In the genomic region with DNA sequence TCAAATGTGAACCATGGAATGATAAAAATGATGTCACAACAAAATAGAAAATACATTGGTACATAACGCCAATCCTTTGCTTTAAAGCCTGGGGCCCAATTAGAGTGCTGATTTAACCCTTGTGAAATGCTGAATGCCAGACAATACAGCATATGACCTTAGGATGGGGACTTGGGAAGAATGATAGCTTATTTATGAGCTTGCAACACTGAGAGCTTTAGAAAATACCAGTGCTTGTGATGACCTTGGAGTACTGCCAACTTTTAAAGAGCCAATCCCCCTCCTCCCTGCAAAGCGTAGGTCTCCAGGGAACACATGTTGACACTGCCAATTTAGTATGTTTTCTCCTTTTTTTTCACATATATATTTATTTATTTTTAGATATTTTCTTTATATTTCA, we compare ENCODE assay signal across 19 mouse cellular contexts. TPM values are rescaled to one million over a fixed set of nuclear protein-coding genes. Genes with fewer than 3 reads are reported as not detected.
DNase-seq lines count a peak whose midpoint lies in the region; ATAC-seq and TF ChIP-seq lines count a peak whose summit lies in the region.
"Had no signal": no experiment of that assay in that cellular context is flagged by ENCODE, and none has a peak within 500 bp of the region (broad histone marks: within the 10 kb centered on the region; RNA-seq: fewer than 3 reads in every experiment).

No protein-coding gene starts in this region.

- DNase-seq in adrenal gland, adult (ENCODE audit: inconsistent age in 2 of 2, low spot score in 1 of 2) = peak; percentile 50 to 80
- no peak for DNase-seq in adrenal gland, adult 18-20 months (ENCODE audit: low spot score in 2 of 2)
- DNase-seq in kidney, postnatal 0 days (ENCODE audit: low spot score) = peak; percentile 55
- DNase-seq in kidney, postnatal 4 days = no peak
- DNase-seq in midbrain, embryonic 14.5 days = peak; percentile 42
- peak; percentile 45 to 46 for DNase-seq in adrenal gland, postnatal 36 days
- DNase-seq in gastrocnemius, adult 8-10 months (ENCODE audit: low spot score in 2 of 2) = no peak
- DNase-seq: cerebellum, adult 9-10 months; forebrain, postnatal 0 days; heart, postnatal 36 days; kidney, adult 8-10 months; liver, embryonic 13.5 days; right cerebral cortex, postnatal 25 days had no signal

- TF ChIP-seq CTCF in kidney, postnatal 0 days (IDR thresholded peaks at IDR 0.05; ENCODE audit: low read depth) = no peak

- H3K4me2 ChIP-seq in kidney, postnatal 0 days (ENCODE audit: low read length) = no peak overlapping the region
- H3K4me2 ChIP-seq in midbrain, embryonic 14.5 days (ENCODE audit: low read length) = no peak overlapping the region
- no peak overlapping the region for H3K4me2 ChIP-seq in midbrain, embryonic 15.5 days
- H3K4me2 ChIP-seq: hindbrain, embryonic 14.5 days; limb, embryonic 13.5 days; liver, embryonic 13.5 days; midbrain, embryonic 11.5 days; neural tube, embryonic 12.5 days had no signal

- WGBS in kidney, postnatal 0 days = 57% methylated on average over 2 of the region's 2 CpGs
- 67% methylated on average over 2 of the region's 2 CpGs for WGBS in midbrain, embryonic 14.5 days
- WGBS in midbrain, embryonic 15.5 days = 72% methylated on average over 2 of the region's 2 CpGs

- peaks cover 47% of the 10 kb centered on the region; the same call in 1 of the 2 replicates for H3K36me3 ChIP-seq in kidney, postnatal 0 days (ENCODE audit: insufficient read depth, low read length)
- H3K36me3 ChIP-seq in midbrain, embryonic 14.5 days (ENCODE audit: control insufficient read depth, insufficient read depth, low read length) = peaks cover 87% of the 10 kb centered on the region
- peaks cover 52% of the 10 kb centered on the region; the same call in 1 of the 2 replicates for H3K36me3 ChIP-seq in midbrain, embryonic 15.5 days (replicated peaks)

- no peaks in the 10 kb centered on the region for H3K4me1 ChIP-seq in kidney, postnatal 0 days (replicated peaks; ENCODE audit: insufficient read depth, low read length)
- no peaks in the 10 kb centered on the region for H3K4me1 ChIP-seq in midbrain, embryonic 14.5 days (ENCODE audit: control insufficient read depth, insufficient read depth, low read length)
- H3K4me1 ChIP-seq in midbrain, embryonic 15.5 days = no peaks in the 10 kb centered on the region
- H3K4me1 ChIP-seq: embryonic facial prominence, embryonic 10.5 days; limb, embryonic 13.5 days; neural tube, embryonic 12.5 days had no signal

- H3K27ac ChIP-seq in kidney, postnatal 0 days = no peak overlapping the region
- no peak overlapping the region for H3K27ac ChIP-seq in midbrain, embryonic 14.5 days (replicated peaks; ENCODE audit: low read depth, low read length)
- H3K27ac ChIP-seq in midbrain, embryonic 15.5 days = no peak overlapping the region
- H3K27ac ChIP-seq: embryonic facial prominence, embryonic 10.5 days; hindbrain, embryonic 14.5 days; limb, embryonic 13.5 days; liver, embryonic 13.5 days; neural tube, embryonic 12.5 days had no signal

- no peaks in the 10 kb centered on the region for H3K27me3 ChIP-seq in kidney, postnatal 0 days (ENCODE audit: insufficient read depth, low read length)
- no peaks in the 10 kb centered on the region for H3K27me3 ChIP-seq in midbrain, embryonic 14.5 days (ENCODE audit: control insufficient read depth, insufficient read depth, low read length)
- H3K27me3 ChIP-seq in midbrain, embryonic 15.5 days (replicated peaks) = no peaks in the 10 kb centered on the region
- H3K27me3 ChIP-seq: limb, embryonic 13.5 days; liver, embryonic 13.5 days; neural tube, embryonic 12.5 days had no signal

- ATAC-seq in kidney, postnatal 0 days (replicated peaks; ENCODE audit: low FRiP score, low read depth) = no peak
- ATAC-seq in midbrain, embryonic 14.5 days (ENCODE audit: low FRiP score, low TSS enrichment) = no peak
- ATAC-seq in midbrain, embryonic 15.5 days (replicated peaks) = no peak
- ATAC-seq: forebrain, postnatal 0 days had no signal

- H3K4me3 ChIP-seq in kidney, postnatal 0 days (replicated peaks; ENCODE audit: low read depth, low read length) = no peak overlapping the region
- no peak overlapping the region for H3K4me3 ChIP-seq in midbrain, embryonic 14.5 days (replicated peaks; ENCODE audit: low read depth, low read length)
- H3K4me3 ChIP-seq in midbrain, embryonic 15.5 days = no peak overlapping the region
- H3K4me3 ChIP-seq: embryonic facial prominence, embryonic 10.5 days; limb, embryonic 13.5 days; liver, embryonic 13.5 days; neural tube, embryonic 12.5 days had no signal

- no peak overlapping the region for H3K9ac ChIP-seq in kidney, postnatal 0 days (ENCODE audit: low read depth, low read length)
- no peak overlapping the region for H3K9ac ChIP-seq in midbrain, embryonic 14.5 days (replicated peaks; ENCODE audit: low read length)
- no peak overlapping the region for H3K9ac ChIP-seq in midbrain, embryonic 15.5 days
- H3K9ac ChIP-seq: forebrain, postnatal 0 days; hindbrain, embryonic 14.5 days; limb, embryonic 13.5 days; liver, embryonic 13.5 days; neural tube, embryonic 12.5 days had no signal

- no peaks in the 10 kb centered on the region for H3K9me3 ChIP-seq in kidney, postnatal 0 days (replicated peaks; ENCODE audit: low read length)
- no peaks in the 10 kb centered on the region for H3K9me3 ChIP-seq in midbrain, embryonic 14.5 days (ENCODE audit: control insufficient read depth, low read length)
- H3K9me3 ChIP-seq in midbrain, embryonic 15.5 days = no peaks in the 10 kb centered on the region
- H3K9me3 ChIP-seq: embryonic facial prominence, embryonic 10.5 days; limb, embryonic 13.5 days; liver, embryonic 13.5 days; neural tube, embryonic 12.5 days had no signal

RNA-seq across cellular contexts. Expression of a gene that starts 36.7 kb away (rescaled TPM):
- total RNA-seq in adrenal gland, adult 18-20 months (2021) = 10 to 100 TPM; 38.3 to 41.4 TPM
- polyA plus RNA-seq in kidney, postnatal 0 days (2015; fragmentation: Nextera tagmentation; extraction: Ambion mirVana) = 48.0 and 53.7 TPM in 2 replicates
- 106 and 107 TPM in 2 replicates for polyA plus RNA-seq in midbrain, embryonic 14.5 days (2014; fragmentation: Nextera tagmentation; extraction: Ambion mirVana)
- polyA plus RNA-seq in midbrain, embryonic 15.5 days (2015; fragmentation: Nextera tagmentation; extraction: Ambion mirVana) = 100 and 113 TPM in 2 replicates
- total RNA-seq in adrenal gland, postnatal 36 days (2021) = 10 to 100 TPM; 34.1 to 38.3 TPM
- 10 to 100 TPM; 13.5 to 19.2 (median 16.7) TPM for total RNA-seq in gastrocnemius, adult 8-10 months (2022)

RNA-seq across cellular contexts. Expression of a gene that starts 48.4 kb away (rescaled TPM):
- total RNA-seq in adrenal gland, adult 18-20 months (2021) = 10 to 100 TPM; 19.8 to 22.2 TPM
- 22.5 and 24.8 TPM in 2 replicates for polyA plus RNA-seq in kidney, postnatal 0 days (2015; fragmentation: Nextera tagmentation; extraction: Ambion mirVana)
- polyA plus RNA-seq in midbrain, embryonic 14.5 days (2014; fragmentation: Nextera tagmentation; extraction: Ambion mirVana) = 17.2 and 20.6 TPM in 2 replicates
- polyA plus RNA-seq in midbrain, embryonic 15.5 days (2015; fragmentation: Nextera tagmentation; extraction: Ambion mirVana) = 20.3 and 23.4 TPM in 2 replicates
- total RNA-seq in adrenal gland, postnatal 36 days (2021) = 10 to 100 TPM; 24.9 to 31.0 TPM
- 10 to 100 TPM; 67.8 to 85.4 (median 73.2) TPM for total RNA-seq in gastrocnemius, adult 8-10 months (2022)

Comparison
In these comparisons a context has a peak if more than half of its experiments do, and no peak if none do; other contexts are left out.
1. DNase-seq: peak in adrenal gland, adult (2 of 2), kidney, postnatal 0 days (single experiment), midbrain, embryonic 14.5 days (single experiment) and adrenal gland, postnatal 36 days (2 of 2); none in adrenal gland, adult 18-20 months (0 of 2), kidney, postnatal 4 days (0 of 2) and gastrocnemius, adult 8-10 months (0 of 2).